Mouse (Mus musculus) urinary bladder, postnatal 14 days (tissue): ENCODE data around the gene Sctr.

ENCODE experiments used
- DNase-seq: peaks from one replicate; pipeline ENCODE4 v3.0.0; 2021; ENCODE audit warnings: low spot score

Sctr gene

DNA sequence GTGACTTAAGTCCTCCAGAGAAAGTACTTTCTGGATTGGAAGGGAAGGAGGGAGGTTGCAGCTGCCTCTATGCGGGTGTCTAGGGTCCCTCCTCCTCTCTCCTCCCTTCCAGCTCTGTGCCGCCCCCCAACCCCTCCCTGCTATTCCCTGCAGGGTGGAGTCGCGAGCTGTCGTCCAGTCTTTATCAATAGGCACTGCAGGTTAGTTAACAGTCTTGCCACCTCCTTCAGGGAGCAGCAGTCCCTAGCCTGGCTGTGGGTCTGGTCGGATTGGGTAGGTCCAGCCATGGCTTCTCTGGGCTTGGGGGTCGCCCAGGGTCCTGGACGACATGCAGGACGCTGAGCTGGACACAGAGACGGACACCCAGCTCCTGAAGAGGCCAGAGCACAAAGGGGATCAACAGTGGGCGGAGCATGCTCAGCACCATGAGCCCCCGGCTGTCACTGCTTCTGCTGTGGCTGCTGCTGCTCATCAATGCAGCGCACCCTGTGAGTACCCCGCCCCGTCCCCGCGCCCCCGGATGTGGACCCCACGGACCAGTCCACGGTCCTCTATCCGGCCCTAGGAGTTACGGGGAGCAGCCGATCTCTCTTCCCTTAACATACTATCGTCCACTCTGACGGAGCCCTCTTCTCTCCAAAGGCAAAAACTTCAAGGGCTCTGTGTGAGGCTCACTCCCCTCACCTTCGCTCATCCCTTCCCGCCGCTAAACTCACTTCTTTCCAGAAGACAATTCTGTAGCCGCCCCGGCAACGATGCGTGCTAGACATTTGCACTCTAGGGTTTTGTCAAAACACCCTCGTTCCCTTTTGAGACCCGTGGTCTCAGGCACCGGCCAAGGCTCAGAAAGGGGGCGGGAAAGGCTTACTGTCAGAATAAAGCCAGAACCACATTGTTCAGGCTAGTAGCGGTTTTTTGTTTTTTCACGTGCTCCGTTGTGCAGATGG, at the start of gene Sctr:
Gene Sctr, plus strand, starts transcription at position 51 of the 947 bp plus-strand sequence.
- DNase-seq, result no peak

DNA sequence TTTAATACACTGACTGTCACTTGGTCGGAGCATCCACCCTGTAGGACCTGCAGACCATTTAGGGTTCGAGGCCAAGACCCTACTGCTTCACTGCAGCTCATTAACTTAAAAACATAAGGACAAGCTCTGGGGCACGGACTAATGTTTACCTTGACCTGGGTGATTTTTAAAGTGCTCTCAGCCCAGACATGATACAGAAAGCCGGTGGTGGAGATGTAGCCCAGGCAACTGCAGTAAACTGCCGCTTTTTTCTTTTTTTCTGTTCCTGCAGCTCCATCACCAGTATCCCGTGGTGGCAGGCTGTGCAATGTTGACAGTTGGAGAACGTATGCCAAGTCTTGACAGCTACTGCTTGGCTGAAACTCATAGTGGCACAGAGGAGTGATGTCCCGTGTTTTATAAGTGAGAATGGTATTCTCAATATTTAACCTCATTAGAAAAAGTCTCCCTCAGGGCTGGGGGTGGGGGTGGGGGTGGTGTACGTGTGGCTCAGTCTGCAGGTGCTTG, 48.9 kb upstream of the Sctr start:
- DNase-seq, result no peak

DNA sequence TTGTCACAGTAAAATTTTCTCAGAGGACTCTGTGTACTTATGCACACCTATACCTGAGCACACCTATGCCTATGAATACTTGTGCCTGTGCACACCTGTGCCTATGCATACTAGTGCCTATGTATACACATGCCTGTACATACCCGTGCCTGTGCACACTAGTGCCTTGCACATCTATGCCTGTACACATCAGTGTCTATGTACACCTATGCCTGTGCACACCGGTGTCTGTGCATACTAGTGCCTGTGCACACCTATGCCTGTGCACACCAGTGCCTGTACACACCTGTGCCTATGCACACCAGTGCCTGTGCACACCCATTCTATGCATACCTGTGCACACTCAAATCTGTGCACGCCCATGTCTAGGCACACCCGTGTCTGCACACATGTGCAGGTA, 47.2 kb upstream of the Sctr start:
- DNase-seq, result no peak

DNA sequence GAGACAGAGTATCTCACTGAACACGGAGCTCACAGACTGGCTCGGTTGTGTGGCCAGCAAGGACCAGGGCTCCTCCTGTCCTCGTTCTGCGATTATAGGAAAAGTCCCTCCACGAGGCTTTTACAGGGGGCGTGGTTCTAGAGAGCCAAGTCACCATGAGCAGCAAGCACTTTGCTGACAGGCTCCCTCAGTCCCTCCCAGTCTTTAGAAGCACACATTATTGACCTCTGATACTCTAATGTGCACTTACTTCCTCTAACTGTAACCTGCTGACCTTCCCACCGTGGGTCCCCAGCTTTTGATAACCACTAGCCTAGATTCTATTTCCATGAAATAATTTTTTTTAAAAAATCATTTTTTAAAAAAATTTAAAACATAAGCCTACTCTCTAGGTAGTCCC, 46.8 kb upstream of the Sctr start:
- DNase-seq, result no peak

DNA sequence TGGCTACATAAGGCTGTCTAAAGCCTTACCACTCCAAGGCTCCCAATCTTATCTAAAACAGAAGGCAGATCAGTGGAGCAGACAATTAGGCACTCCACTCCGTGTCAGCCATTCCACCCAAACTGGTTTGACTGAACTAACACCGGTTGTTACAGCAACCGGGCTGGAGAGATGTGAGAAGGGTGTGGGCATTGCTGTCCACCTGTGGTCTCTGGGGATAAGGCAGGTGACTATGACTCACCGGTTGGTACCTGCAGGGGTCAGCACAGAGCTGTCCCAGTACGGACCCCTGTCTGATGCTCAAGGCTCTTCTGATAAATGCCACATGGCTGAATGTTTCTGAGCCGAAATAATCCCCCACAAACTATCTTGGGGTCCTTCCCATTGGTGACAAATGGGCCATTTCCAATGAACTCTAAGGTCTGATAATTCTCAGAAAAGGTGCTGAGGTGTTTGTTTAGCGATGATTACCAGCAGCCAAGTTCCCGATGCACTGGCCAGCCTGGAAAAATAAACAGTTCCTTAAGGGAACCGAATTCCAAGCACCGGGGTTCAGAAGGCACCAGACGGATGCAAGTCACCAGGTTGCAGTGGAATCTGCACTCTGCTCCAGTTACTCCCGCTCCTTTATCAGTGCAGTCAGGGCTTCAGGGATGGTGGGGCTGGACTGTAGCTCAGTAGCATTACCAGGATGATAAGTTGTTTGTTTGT, 40.7 kb upstream of the Sctr start:
- peak; percentile 16 for DNase-seq

DNA sequence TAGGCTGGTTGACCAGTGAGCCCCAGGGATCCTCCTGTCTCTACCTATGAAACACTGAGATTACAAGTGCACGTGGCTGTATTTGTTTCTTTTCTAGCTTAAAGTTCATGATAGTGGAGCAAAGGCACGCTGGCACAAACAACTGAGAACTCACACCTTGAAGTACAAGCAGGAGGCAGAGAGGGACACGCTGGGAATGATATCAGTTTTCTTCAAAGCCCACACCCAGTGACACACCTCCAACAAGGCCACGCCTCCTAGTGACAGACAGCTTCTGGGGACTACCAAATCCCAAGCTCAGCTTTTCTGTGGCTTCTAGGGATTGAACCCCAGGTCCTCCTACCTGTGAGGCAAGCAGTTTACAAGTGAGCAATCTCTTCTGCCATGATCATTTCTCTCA, 33.6 kb upstream of the Sctr start:
- no peak for DNase-seq

DNA sequence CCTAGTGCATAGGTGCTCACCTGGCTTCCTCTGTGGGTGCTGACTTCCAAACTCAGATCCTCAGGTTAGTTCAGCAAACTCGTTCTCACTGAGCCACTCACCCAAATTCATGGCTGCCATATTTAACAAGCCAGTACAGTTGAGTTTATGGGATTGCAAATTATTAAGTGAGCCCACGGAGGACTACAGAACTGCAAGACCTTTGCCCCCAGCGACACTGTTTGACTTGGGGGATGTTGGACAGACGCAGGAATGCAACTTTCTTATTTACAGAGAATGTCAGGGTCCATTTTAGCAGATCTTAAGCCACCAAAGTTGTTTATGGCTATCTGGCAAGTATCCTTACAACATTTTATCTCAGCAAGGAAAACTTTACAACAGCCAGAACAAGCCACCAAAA, 31.6 kb upstream of the Sctr start:
- no peak for DNase-seq

DNA sequence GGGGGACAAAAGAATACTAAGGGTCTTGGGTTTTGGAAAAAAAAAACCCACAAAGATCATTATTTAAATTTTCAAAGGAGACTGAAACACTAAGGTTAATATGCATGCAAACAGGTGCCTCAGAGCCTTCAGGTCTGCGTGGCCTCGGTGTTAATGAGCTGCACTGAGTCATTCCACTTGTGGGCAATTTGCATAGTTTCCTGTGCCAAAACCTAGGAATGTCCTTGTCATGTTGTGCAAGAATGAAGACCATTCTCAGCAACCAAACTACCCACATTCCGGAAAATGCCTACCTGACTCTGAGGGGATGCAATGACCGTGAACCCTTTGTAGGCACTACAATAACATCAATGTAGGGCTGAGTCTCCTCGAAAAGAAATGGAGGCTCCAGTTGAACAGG, 20.1 kb upstream of the Sctr start:
- no peak for DNase-seq

DNA sequence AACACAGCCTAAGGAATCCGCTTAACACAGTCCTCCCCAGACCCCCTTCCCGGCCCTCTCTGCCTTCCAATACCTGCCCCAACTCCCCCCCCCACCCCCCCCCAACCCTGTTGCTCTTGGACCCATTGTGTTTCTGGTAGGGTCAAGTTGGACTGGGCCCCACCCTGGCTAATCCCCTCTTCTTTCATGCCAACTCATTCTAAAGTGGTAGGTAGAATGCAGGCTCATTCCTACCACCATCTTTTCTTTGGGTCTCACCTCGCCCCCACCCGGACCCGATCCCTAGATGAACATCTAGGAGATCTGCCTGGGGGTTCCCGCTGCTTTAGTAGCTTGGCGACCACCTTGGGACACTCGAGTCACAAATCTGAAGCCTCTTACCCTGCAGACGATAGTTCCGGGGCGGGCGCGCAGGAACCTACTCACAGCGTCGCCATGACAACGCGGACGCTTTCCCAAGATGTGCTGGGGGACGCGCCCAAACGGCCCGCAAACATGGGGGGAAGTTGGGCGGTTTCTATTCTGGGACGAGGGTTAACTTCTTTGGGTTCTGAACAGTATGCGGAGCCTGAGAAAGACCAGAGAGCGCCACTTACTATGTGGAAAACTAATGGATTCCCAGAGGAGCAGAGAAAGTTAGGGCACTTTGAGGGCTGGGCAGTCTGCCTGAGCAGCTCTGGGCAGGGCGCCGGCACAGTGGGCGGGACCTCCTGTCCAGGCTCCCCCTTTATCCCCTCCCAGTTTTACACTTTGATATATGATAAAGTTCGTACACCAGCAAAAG, 9.7 kb upstream of the Sctr start, which contains the start of gene Cfap221:
Gene Cfap221, minus strand, starts transcription at position 437 of the 784 bp plus-strand sequence.
- DNase-seq, result peak; percentile 51

DNA sequence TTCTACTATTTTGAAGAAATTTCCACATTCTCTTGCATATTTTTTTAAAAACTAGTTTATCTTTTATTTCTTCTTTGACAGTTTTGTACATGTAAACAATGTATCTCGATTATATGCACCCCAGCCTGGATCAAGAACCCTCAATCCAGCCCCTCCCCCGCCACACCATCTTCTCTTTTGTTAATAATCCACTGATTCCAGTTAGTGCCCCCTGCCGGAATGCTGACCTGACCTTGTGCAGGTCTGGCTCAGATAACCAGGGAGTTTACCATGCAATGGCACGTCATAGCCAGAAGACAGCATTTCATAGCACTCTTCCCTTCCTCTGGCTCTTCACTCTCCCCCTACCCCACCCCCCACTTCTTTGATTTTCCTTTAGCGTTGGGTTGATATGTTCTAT, 9.1 kb upstream of the Sctr start:
- DNase-seq, result no peak

DNA sequence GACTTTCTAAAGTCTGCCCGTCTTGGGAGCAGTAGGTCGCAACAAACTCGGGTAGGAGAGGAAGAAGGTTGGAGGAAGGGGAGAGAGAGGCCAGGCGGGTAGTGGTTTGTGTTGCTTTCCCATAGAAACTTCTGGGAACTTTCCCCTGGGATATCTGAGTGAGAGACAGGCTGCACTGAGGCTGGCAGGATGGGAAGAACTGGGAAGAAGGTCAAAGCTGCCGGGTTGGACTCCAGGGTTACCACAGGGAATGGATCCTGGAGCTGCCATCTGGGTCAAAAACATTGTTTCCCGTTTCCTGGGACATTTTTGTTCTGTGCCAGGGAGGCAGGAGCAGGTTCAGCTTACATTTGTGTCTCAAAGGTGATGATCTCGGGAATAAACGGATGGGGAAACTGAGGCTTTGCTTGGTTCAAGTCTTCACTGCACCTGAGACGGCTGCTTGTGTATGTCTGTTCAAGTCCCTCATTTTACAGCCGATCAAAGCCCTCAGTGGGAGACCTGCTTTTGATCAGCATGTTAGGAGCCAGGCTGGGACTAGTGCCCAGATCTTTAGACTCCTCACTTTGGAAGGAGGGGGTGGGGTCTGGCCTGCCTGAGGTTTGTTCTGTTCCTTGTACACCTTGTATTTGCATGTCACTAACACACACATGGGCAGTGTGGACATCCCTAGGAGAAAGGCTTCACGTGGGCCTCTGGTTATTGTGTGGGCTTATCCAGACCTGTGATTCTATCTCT, 1.3 kb downstream of the Sctr start:
- no peak for DNase-seq

DNA sequence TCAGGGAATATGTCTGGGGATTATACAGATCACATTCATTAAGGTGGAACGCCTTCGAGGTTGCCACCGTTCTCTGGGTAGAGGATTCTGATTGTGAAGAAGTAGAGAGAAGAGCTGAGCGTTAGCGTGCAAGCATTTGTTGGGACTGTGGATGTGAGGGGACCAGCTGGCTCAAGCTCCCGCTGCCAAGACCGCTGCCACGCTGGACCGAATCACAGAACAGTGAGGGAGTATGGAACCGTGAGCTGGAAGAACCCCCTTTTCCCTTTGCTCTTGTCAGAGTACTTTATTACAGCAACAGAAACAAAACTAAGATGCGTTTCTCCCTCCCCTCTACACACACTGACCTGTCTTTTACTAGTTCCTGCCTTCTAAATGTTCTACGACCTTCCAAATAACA, 5.9 kb downstream of the Sctr start:
- no peak for DNase-seq

DNA sequence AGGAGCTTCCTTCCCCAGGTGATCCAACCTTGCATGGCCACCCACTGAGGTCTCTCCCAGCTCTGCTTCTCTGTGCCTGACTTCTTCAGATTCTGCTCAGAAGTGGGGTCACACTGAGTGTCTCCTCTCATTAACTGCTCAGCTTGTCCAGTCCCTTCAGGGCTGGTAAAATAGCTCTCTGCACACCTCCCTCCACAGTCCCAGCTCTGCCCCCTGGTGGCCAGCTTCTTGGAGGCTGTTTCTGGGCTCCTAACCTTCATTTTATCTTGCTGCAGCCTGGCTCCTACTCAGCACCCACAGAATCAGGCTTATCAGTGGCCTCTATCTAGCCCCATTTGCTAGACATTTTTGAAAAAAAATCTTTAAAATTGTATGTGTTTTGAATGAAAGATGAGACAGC, 6.4 kb downstream of the Sctr start:
- DNase-seq, result peak; percentile 63

DNA sequence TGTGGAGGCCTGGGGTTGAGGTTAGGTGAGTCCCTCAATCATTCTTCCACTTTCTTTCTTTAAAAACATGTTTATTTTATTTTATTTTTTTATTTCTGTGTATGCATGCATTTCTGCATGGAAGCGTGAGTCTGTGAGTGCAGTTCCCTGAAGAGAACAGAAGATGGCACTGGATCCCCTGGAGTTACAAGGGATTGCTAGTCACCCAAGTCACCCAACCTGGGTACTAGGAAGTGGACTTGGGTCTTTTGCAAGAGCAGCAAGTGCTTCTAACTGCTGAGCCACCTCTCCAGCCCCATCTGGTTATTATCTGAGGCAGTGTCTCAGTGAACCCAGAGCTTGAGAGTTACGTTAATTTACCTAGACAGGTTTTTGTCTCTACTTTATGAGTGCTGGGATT, 9.5 kb downstream of the Sctr start:
- no peak for DNase-seq

DNA sequence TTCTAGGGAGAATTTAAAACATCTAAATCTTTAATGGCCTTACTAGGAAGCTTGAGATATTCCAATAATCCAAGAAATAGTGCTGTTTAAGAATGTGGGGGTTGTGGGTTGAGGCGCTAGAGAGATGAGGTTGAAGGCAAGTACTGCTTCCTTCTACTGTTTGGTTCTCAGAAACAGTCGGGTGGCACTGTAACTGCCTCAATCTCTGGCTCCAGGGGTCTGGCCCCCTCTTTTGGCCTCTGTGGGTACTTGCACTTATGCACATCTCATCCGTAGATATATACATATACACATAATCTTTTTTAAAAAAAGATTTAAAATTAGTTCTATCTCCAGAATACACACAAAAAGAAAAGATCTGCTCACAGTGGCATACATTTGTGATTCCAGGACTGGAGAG, 12.2 kb downstream of the Sctr start:
- no peak for DNase-seq

DNA sequence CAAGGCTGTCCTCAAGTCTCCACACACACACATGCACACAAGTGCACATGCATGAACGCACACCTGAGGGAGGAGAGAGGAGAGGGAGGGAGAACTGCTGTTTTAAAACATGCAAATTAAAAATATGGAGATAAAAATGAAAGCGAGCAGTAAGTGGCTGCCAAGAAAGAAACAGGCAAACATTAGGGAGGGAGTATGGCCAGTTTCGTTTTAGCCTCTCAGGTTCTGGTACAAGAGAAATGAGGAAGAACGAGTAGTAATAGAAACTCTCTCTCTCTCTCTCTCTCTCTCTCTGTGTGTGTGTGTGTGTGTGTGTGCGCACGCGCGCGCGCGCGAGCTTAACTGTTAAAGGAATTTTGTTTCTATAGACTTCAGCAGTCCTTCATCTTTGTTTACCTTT, 12.7 kb downstream of the Sctr start:
- DNase-seq, result no peak

DNA sequence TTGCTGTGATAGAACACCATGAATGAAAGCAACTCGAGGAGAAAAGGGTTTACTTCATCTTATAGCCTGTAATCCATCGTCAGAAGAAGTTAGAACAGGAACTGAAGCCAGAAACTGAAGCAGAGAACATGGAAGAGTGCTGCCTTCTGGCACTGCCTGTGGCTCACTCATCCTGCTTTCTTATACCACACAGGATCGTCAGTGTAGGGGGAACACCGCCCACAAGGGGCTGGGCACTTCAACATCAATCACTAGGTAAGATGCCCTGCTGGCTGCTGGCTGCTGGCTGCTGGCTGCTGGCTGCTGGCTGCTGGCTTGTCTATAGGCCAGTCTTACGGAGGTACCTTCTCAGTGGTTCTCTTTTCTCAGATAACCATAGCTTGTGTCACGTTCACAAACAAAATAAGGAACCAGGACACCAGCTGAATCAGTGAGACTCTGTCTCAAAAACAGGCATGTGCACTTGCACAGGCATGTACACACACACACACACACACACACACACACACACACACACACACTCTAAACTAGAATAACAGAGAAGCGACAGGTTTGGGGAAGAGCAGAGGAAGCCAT, 13.7 kb downstream of the Sctr start:
- DNase-seq, result no peak

DNA sequence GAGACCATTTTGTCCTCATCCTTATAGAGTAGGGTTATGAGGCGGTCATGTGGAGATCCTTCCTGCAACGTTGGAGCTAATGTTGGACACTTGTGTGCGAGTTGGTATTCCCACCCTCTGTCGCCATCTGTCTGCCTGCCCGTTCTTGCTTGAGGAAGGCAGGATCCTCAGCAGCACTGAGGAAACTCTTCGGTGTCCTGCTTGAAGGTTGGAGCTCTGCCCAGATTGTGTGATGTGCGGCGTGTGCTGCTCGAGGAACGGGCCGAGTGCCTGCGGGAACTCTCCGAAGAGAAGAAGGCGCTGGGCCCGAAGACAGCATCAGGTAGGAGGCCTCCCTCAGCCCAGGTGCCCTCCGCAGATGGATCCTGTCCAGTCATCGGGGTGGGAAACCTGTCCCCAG, 15.3 kb downstream of the Sctr start:
- DNase-seq, result no peak

DNA sequence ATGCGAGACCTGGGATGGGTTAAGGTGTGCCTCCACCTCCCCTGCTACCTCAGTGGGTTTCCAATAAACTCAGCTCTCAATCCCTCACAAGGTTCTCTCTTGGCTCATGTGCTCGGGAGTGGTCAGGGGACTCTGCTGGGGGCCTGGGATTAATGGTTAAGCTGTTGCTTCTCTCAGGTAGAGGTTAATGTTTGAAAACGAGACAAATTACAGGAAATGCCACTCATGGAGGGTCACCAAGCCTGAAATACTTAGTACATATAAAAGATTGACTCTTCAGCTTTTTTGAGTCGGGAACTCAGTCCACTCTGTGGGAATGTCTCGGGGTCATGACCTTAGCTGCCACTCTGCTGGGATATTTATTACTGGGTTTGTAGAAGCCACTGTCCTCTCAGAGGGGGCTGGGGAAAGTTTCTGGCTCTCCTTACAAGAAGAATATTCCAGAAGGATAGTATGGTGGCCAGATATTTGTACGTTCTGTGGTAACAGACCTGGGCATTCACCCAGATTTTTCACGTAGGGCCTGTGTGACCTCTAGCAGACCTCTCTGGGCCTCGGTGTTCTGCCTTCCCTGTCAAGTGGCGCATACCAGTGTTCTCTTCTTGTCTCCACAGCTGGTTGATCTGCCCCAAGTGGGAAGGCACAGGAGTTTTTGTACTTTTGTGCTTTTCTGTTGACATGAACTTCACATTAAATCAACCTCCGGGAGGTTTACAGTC, 17.8 kb downstream of the Sctr start:
- DNase-seq, result no peak

DNA sequence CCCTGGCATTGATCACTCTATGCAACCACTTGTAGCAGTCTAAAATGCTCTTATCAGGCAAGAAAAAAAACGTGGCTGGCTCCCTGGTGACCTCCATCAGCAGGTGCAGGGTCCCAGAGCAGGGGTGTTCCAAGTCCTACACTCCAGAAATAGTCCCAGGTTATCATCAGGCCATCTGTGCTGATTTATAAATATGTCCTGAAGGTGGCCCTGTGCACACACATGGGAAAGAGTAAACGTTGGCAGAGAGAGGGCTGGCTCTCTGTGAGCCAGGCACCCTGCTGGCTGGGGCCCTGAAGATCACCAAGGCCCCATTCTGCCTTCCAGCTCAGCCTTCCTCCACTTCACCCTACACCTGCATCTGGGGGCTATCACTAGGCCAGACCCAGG, 18.4 kb downstream of the Sctr start:
- DNase-seq, result no peak

DNA sequence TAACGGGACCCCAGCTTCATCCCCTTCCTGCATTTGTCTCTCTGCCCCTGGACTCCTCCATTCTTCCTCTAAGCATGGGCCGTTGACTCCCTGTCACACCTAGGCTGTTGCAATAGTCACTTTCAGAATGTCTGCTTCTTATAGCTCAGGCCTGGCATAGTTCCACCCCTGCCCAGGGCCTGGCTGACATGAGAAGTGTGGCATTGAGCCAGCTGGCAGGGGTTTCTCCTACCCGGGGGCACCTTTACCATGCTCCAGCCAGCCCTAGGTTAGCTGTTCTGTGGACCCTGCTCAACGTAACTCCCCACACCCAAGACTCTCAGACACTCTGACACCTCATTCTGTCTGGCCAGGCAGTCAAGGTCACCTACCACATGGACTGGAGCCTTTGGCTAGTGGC, 21.0 kb downstream of the Sctr start:
- DNase-seq, result no peak
